Mouse (Mus musculus): ENCODE measurements around the gene Tmem132b. TPM values are rescaled to one million over a fixed set of nuclear protein-coding genes. Genes with fewer than 3 reads are reported as not detected.

Gene Tmem132b
- polyA plus RNA-seq, 1 experiment from 2014 or later = 1.8 TPM

DNA sequence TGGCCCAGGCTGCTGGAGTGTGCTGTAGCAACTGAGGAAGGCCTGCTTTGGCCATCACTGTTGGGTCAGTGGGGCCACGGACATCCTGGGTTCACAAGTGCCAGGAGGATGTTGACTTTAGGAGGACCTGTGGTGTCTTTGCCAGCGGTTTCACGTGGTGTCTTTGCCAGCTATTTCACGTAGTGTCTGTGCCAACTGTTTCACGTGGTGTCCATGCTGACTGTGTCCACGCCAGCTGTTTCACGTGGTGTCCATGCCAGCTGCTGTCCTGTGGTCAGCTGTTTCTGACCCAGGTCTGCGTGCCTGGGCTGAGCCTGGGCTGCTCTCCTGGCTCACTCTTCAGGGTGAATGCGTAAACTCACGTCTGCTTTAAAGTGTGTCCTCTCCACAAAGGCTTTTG lies 35.9 kb upstream of the Tmem132b start:
- H3K9me3 ChIP-seq = no peaks in the 10 kb centered on the region
- peaks cover 61% of the 10 kb centered on the region for H3K36me3 ChIP-seq (replicated peaks)
- no peak overlapping the region for H3K4me3 ChIP-seq (replicated peaks)
- ATAC-seq (ENCODE audit: low FRiP score) = no peak
- no peak overlapping the region for H3K9ac ChIP-seq
- 0 out of 2 replicates have a peak, but pooled peaks cover 3% of the 10 kb centered on the region for H3K4me1 ChIP-seq
- no peaks in the 10 kb centered on the region for H3K27me3 ChIP-seq
- H3K27ac ChIP-seq = no peak overlapping the region
- 88% methylated on average over 10 of the region's 10 CpGs for WGBS
- H3K4me2 ChIP-seq = no peak overlapping the region

DNA sequence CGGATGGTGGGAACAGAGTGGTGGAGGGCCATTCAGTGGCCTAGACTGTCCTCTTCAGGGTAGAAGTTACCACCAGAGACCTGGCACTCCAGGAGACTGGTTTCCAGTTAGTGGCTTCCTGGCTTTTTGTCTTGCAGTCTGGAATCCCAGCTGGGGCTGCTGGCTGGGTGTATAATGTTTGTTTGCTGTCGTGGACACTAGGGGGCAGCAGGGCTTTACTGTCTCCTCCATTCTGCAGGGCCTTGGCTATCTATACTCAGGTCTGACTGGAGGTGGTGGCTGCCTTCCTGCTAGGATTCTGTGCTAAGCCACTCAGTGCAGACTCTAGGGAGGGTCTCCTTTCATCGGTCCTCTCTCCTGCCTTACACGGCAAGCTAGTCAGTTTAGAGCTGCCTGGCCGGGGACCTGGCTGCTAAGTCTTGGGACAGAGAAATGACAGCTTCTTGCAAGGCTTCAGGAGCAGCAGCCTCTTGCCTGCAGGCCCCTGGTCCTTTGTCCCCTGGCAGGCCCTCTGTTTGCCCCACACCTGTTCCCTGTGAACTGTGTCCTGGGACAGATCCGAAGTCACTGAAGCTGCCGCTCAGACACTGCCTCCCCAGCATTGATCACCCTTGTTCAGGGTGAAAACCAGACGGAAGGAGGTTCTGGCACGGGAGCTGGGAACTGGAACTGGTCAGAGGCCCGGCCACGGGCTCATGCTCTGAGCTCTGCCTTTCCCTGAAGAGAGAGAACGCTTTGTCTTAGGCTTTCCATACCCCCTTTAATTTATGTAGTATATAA lies 33.6 kb upstream of the Tmem132b start:
- H3K36me3 ChIP-seq (replicated peaks) = peaks cover 50% of the 10 kb centered on the region
- no peak overlapping the region for H3K9ac ChIP-seq
- peak; percentile 71 for ATAC-seq (ENCODE audit: low FRiP score)

GRCm38 (mm10) chr5:125501505-125501904 lies 30.1 kb upstream of the Tmem132b start:
- 0 out of 2 replicates have a peak overlapping the region, but pooled peaks have one; percentile 8 for H3K27ac ChIP-seq
- peaks cover 15% of the 10 kb centered on the region for H3K4me1 ChIP-seq
- H3K4me3 ChIP-seq (replicated peaks) = no peak overlapping the region
- WGBS = 95% methylated on average over 6 of the region's 6 CpGs
- ATAC-seq (ENCODE audit: low FRiP score) = no peak
- peaks cover 52% of the 10 kb centered on the region for H3K36me3 ChIP-seq (replicated peaks)
- no peaks in the 10 kb centered on the region for H3K9me3 ChIP-seq
- no peak overlapping the region for H3K9ac ChIP-seq
- no peaks in the 10 kb centered on the region for H3K27me3 ChIP-seq
- no peak overlapping the region for H3K4me2 ChIP-seq

More for the DNA sequence above, 33.6 kb upstream of the Tmem132b start:
- H3K27me3 ChIP-seq = no peaks in the 10 kb centered on the region
- WGBS = 72% methylated on average over 12 of the region's 12 CpGs
- H3K4me1 ChIP-seq = peaks cover 15% of the 10 kb centered on the region
- no peak overlapping the region for H3K4me3 ChIP-seq (replicated peaks)
- H3K9me3 ChIP-seq = no peaks in the 10 kb centered on the region
- H3K27ac ChIP-seq = no peak overlapping the region
- H3K4me2 ChIP-seq = no peak overlapping the region

DNA sequence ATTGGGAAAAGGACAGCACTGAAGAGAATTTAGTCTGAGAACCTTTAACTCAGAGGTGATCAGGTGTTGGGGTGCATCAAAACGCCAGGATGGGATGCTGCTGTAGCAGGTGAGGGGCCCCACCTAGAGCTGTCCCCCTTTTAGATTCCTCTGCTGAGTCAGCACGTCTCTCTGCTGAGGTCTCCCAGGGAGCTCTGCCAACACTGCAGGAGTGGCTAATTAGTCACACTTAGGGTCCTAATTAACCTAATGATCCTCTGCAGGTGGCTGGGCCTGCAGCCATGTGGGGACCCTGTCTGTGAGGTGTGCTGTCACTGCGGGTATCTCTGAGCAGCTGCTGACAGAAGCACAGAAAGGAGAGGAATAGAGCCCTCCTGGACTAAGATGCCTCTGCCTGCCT lies 29.4 kb upstream of the Tmem132b start:
- H3K4me1 ChIP-seq = peaks cover 15% of the 10 kb centered on the region
- whole genome bisulfite sequencing = 21% methylated on average over 3 of the region's 3 CpGs
- no peak; the same call in 1 of the 2 replicates for ATAC-seq (ENCODE audit: low FRiP score)
- H3K36me3 ChIP-seq (replicated peaks) = peaks cover 56% of the 10 kb centered on the region
- no peak overlapping the region; the same call in 1 of the 2 replicates for H3K9ac ChIP-seq
- no peak overlapping the region for H3K4me2 ChIP-seq
- H3K27ac ChIP-seq = 0 out of 2 replicates have a peak overlapping the region, but pooled peaks have one; percentile 20
- no peak overlapping the region for H3K4me3 ChIP-seq (replicated peaks)
- no peaks in the 10 kb centered on the region for H3K9me3 ChIP-seq
- H3K27me3 ChIP-seq = no peaks in the 10 kb centered on the region

DNA sequence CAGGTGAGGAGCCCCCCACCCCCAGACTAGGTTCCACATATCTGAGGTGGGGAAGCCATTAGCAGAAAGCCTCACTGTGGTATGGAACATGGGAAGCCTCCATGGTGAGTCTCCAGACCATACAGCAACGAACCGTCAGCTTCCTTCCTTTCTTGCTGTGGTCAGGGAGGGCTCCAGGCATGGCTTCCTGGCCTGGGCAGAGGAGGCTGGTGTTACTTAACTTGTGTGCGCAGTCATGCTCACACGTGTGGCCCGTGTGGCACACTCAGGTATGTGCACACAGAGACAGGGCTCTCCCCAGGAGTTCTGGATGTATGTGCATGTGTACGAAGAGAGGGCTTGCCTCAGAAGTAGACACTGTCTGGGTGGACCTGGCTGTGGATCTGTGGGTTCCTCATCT lies 27.9 kb upstream of the Tmem132b start:
- H3K4me3 ChIP-seq (replicated peaks) = no peak overlapping the region
- no peaks in the 10 kb centered on the region for H3K9me3 ChIP-seq
- 96% methylated on average over 6 of the region's 6 CpGs for WGBS
- no peaks in the 10 kb centered on the region for H3K27me3 ChIP-seq
- no peak overlapping the region for H3K9ac ChIP-seq
- H3K4me1 ChIP-seq = peaks cover 12% of the 10 kb centered on the region
- H3K36me3 ChIP-seq (replicated peaks) = peaks cover 67% of the 10 kb centered on the region
- ATAC-seq (ENCODE audit: low FRiP score) = no peak
- H3K27ac ChIP-seq = no peak overlapping the region
- no peak overlapping the region for H3K4me2 ChIP-seq

GRCm38 (mm10) chr5:125504692-125505091 lies 26.9 kb upstream of the Tmem132b start:
- 75% methylated on average over 11 of the region's 11 CpGs for WGBS
- no peaks in the 10 kb centered on the region for H3K27me3 ChIP-seq
- no peak overlapping the region for H3K4me3 ChIP-seq (replicated peaks)
- ATAC-seq (ENCODE audit: low FRiP score) = no peak
- no peak overlapping the region for H3K4me2 ChIP-seq
- H3K36me3 ChIP-seq (replicated peaks) = peaks cover 71% of the 10 kb centered on the region
- H3K27ac ChIP-seq = no peak overlapping the region
- H3K4me1 ChIP-seq = peaks cover 12% of the 10 kb centered on the region
- no peaks in the 10 kb centered on the region for H3K9me3 ChIP-seq
- H3K9ac ChIP-seq = no peak overlapping the region

DNA sequence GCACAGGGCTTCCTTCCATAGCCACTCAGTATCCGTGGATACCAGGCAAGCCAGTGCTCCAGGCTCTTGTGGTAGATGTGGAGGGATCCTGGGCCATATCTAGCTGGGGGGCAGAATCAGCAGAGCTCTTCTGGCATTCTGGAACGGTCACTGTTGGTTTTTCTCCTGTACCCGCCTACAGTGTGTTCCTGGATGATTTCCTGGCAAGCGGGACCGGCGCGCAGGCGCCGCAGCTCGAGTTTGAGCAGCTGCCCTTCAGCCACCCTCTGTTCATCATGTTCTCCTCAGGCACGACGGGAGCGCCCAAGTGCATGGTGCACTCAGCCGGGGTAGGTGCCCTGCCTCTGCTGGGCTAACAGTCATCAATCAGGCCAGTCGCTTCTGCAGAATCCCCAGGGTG lies 25.6 kb upstream of the Tmem132b start:
- H3K27ac ChIP-seq = no peak overlapping the region
- H3K4me3 ChIP-seq (replicated peaks) = no peak overlapping the region
- H3K27me3 ChIP-seq = no peaks in the 10 kb centered on the region
- H3K4me1 ChIP-seq = peaks cover 12% of the 10 kb centered on the region
- 91% methylated on average over 15 of the region's 15 CpGs for WGBS
- no peak for ATAC-seq (ENCODE audit: low FRiP score)
- H3K36me3 ChIP-seq (replicated peaks) = peaks cover 69% of the 10 kb centered on the region
- H3K4me2 ChIP-seq = no peak overlapping the region
- H3K9me3 ChIP-seq = no peaks in the 10 kb centered on the region
- no peak overlapping the region for H3K9ac ChIP-seq

DNA sequence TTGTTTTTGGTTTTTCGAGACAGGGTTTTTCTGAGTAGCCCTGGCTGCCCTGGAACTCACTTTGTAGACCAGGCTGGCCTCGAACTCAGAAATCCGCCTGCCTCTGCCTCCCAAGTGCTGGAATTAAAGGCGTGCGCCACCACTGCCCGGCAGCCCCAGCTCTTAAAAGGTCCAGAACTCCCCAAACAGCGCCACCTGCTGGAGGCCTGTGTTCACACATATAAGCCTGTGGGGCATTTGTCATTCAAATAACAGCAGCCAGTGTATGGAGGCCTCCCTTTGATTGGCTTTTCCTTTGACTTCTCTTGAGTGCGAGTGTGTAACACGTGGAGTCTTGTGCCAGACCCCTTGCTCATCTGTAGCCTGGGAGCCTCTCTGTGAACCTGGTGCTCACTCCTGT lies 24.0 kb upstream of the Tmem132b start:
- H3K4me3 ChIP-seq (replicated peaks) = no peak overlapping the region
- no peak overlapping the region for H3K9ac ChIP-seq
- H3K27me3 ChIP-seq = no peaks in the 10 kb centered on the region
- H3K4me2 ChIP-seq = no peak overlapping the region
- peaks cover 3% of the 10 kb centered on the region for H3K4me1 ChIP-seq
- WGBS = 86% methylated on average over 9 of the region's 9 CpGs
- H3K36me3 ChIP-seq (replicated peaks) = peaks cover 79% of the 10 kb centered on the region
- ATAC-seq (ENCODE audit: low FRiP score) = no peak
- no peak overlapping the region for H3K27ac ChIP-seq
- no peaks in the 10 kb centered on the region for H3K9me3 ChIP-seq

DNA sequence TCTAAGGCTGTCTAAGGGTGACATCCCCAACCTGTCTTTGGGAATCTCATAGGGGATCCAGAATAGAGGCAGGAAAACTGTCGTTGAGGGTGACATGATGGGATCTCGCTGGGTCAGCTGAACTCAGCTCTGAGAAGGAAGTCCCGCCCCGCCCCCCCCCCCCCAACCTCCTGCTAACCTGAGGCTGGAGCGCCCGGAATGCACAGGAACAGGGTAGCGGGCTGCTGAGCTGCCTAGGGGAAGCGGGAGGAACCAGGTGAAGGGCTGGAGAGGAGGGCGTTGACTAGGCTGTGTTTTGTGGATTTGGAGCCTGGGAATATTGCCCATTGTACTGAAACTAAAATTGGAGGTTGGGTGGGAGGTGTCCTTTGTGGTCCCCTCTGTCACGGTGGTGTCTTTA lies 23.6 kb upstream of the Tmem132b start:
- Histone ChIP-seq H3K27me3 (no peaks in the 10 kb centered on the region), H3K4me2 (no peak overlapping the region), H3K4me1 (no peaks in the 10 kb centered on the region), H3K4me3 (replicated peaks) (no peak overlapping the region), H3K9me3 (no peaks in the 10 kb centered on the region), H3K9ac (no peak overlapping the region), H3K27ac (no peak overlapping the region), H3K36me3 (replicated peaks) (peaks cover 80% of the 10 kb centered on the region)
- ATAC-seq (ENCODE audit: low FRiP score) = no peak
- WGBS = 92% methylated on average over 10 of the region's 10 CpGs

- Histone ChIP-seq H3K27ac (no peak overlapping the region), H3K4me3 (replicated peaks) (no peak overlapping the region), H3K4me2 (no peak overlapping the region), H3K36me3 (replicated peaks) (peaks cover 82% of the 10 kb centered on the region), H3K9me3 (no peaks in the 10 kb centered on the region), H3K9ac (no peak overlapping the region), H3K27me3 (no peaks in the 10 kb centered on the region), H3K4me1 (no peaks in the 10 kb centered on the region)
- 45% methylated on average over 5 of the region's 5 CpGs for WGBS
- no peak for ATAC-seq (ENCODE audit: low FRiP score)
These were observed 22.0 kb upstream of the Tmem132b start for GRCm38 (mm10) chr5:125509541-125509940.

- H3K27me3 ChIP-seq = no peaks in the 10 kb centered on the region
- H3K27ac ChIP-seq = no peak overlapping the region
- no peaks in the 10 kb centered on the region for H3K9me3 ChIP-seq
- WGBS = 90% methylated on average over 12 of the region's 12 CpGs
- H3K36me3 ChIP-seq (replicated peaks) = peaks cover 78% of the 10 kb centered on the region
- no peaks in the 10 kb centered on the region; the same call in 1 of the 2 replicates for H3K4me1 ChIP-seq
- ATAC-seq (ENCODE audit: low FRiP score) = peak; percentile 46; the same call in 1 of the 2 replicates
- no peak overlapping the region for H3K9ac ChIP-seq
- H3K4me3 ChIP-seq (replicated peaks) = no peak overlapping the region
- no peak overlapping the region for H3K4me2 ChIP-seq
These were observed 16.6 kb upstream of the Tmem132b start for GRCm38 (mm10) chr5:125515006-125515405.

DNA sequence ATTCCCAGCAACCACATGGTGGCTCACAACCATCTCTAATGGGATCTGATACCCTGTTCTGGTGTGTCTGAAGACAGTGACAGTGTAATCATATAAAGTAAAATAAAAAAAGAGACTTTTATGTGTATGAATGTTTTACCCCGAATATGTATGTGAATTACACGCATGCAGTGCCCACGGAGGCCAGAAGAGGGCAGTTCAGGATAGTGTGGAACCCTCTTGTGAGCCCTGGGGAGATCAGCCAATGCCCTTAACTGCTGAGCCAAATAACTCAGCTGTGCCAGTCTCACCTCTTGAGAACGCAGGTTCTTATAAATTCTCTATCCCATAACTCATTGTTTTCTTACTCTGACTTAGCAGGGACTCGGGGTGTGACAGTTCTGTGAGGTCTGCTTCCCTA lies 12.9 kb upstream of the Tmem132b start:
- no peaks in the 10 kb centered on the region for H3K9me3 ChIP-seq
- ATAC-seq (ENCODE audit: low FRiP score) = no peak
- no peak overlapping the region for H3K4me2 ChIP-seq
- no peak overlapping the region for H3K9ac ChIP-seq
- peaks cover 45% of the 10 kb centered on the region for H3K36me3 ChIP-seq (replicated peaks)
- peaks cover 7% of the 10 kb centered on the region for H3K4me1 ChIP-seq
- 71% methylated on average over 5 of the region's 5 CpGs for WGBS
- H3K27me3 ChIP-seq = no peaks in the 10 kb centered on the region
- no peak overlapping the region for H3K27ac ChIP-seq
- no peak overlapping the region for H3K4me3 ChIP-seq (replicated peaks)
